Mouse (Mus musculus) left cerebral cortex, adult 11 months (tissue): ENCODE results near the gene Ppp1r27.

ENCODE experiments used
- DNase-seq: peaks from one replicate; pipeline ENCODE4 v3.0.0; 2022; ENCODE audit warnings: low spot score

The Ppp1r27 gene

GRCm38 (mm10) chr11:120547469-120547868, 3.5 kb downstream of the Ppp1r27 start:
- no peak for DNase-seq

DNA sequence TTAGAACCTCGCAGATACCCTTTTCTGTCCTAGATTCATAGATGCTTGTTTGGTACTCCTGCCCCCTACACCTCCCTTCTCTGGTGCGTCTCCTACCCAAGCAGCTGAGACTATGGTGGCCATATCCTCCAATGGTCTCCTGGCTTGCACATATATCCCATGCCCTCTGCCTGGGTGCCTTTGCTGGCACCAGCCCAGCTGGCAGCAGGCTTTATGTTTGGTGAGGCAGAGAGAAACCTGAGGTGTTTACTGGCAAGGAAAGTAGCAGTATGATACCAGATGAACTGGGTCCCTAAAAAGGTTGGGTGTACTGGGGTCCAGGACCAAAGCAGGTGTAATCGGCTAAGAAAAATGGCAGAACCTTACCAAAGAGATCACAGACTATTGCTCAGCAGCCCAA, 5.0 kb downstream of the Ppp1r27 start:
- DNase-seq, result no peak

GRCm38 (mm10) chr11:120542376-120542775, 8.6 kb downstream of the Ppp1r27 start:
- DNase-seq, result no peak

DNA sequence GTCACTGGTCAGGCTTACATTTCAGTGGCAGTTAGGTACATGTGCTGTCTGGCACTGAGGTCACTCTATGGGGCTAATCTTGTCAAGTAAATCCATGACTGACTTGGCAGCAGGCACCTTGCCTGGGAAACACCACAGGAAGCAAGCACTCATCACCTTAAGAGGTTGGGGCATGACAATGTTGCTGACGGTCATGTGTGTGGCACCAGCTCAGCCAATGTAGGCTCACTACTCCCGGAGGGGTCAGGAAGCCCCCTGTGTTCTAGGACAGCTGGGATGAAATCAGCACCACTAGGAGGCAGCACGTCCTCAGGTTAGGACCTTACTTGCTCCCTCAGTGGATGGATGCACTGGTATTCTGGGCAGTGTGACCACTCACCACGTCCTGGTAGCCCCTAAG, 9.0 kb downstream of the Ppp1r27 start:
- DNase-seq, result no peak

DNA sequence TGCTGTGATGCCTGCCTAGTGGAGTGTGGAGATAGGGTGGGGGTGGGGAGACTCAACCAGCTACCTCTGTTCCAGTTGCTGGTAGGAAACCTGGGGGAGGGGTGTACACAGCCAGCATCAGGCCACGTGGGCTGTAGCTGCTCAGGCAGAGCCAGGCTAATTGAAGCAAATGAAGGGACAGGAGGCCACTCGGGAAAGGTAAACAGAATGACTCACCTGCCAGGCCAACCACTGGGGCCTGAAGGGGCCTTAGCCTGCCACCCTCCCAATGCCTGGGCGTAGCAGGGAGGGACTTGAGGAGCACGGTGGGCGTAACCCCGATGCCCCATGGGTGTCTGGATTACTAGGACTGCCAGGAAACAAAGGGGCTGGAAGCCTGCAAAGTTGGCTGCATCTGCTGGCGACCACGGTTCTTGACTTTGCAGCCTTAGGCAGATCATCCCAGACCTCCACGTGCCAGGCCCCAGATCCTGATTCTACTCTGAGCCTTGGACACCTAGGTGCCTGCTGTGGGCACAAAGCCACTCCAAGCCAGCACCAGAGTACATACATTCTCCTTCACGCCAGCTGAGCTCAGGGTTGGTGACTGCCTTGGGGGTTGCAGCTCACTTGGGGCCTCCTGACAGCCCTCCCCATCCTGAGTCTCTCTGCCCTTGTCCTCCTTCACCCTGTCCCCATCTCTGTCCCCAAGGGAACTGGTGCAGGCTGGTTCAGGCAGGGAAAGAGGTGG, 11.5 kb downstream of the Ppp1r27 start:
- DNase-seq, result no peak

DNA sequence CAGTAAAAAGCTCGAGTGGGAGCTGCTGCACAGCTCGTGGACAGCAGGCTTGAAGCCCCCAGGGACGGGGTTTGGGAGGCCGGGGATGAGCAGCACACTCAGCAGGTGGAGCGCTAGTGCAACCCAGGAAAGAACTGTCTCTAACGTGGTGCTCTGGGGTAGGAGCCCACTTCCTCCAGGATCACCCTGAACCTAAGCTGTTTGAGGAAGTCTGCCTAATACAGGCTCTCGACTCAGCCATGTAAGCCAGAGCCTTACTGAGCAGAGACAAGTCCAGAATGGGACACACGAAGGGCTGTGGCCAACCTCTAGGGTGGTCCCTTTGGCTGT, 12.0 kb downstream of the Ppp1r27 start:
- no peak for DNase-seq

DNA sequence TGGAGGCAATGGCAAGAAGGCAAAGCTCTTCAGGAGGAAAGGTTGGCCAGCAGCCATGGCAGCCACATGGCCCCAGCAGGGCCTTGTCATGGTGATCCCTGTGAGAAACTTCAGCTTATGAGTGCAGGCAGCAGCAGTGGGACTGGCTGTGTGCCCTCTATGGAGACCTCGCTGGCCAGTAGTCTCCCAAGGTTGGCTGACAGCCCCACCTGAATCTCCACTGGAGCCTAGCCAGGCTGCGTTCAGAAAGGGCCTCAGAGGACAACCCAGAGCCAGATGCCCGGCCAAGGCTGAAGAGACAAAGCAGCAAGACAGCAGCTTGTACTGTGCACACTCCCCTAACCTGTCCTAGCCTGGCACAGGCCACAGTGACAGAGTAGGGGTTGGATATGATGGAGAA, 12.4 kb downstream of the Ppp1r27 start:
- DNase-seq, result no peak

DNA sequence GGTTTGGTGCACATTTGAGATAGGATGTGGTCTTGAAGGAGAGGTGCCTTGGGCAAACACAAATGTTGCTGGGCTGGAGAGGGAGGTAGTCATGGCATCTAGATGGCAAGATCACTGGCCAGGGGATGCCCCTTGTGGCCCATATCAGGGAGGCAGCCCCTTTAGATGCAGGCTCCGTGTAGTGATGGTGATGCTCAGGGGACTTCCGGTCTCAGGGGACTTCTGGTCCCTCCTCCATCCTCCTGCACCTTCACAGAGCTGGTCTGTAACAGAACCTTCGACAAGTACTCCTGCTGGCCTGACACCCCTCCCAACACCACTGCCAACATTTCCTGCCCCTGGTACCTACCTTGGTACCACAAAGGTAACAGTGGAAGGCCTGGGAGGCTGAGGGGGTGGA, 15.1 kb downstream of the Ppp1r27 start:
- DNase-seq, result no peak

DNA sequence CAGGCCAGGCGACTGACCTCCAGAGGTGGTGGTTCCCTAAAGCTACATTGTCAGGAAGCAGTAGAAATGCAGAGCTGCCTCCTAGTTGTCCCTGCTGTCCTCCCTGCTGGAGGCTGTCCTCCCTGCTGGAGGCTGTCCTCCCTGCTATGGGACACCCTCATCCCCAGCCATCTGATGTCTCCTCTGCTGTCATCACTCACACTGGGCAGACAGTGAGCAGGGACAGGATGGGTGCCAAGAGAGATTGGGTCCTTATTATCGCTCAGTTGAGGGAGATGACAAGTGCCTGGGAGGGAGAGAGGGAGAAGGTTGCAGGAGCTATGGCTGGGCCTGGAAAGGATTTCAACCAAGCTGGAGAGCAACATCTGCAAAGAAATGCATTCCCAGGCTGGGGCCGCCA, 15.8 kb downstream of the Ppp1r27 start:
- DNase-seq, result no peak

- DNase-seq, result no peak
These were observed 16.8 kb downstream of the Ppp1r27 start for GRCm38 (mm10) chr11:120534093-120534492.

DNA sequence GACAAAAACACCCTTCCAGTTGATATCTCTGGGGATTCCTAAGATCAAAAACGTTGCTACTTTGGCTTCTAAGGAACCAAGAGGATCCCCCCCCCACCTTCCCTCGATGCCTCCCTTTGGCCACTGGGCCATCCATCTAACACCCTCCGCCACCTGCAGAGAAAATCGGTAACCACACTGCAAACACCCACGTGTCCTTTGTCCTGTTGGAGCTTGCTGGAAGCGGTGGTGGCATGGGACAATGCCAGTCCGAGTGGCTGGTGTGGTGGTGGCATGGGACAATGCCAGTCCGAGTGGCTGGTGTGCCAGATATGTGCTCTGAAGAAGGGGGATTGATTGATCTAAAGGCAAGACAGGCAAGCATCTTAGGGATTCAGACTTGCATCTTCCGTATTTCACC, 19.3 kb downstream of the Ppp1r27 start:
- DNase-seq, result no peak

DNA sequence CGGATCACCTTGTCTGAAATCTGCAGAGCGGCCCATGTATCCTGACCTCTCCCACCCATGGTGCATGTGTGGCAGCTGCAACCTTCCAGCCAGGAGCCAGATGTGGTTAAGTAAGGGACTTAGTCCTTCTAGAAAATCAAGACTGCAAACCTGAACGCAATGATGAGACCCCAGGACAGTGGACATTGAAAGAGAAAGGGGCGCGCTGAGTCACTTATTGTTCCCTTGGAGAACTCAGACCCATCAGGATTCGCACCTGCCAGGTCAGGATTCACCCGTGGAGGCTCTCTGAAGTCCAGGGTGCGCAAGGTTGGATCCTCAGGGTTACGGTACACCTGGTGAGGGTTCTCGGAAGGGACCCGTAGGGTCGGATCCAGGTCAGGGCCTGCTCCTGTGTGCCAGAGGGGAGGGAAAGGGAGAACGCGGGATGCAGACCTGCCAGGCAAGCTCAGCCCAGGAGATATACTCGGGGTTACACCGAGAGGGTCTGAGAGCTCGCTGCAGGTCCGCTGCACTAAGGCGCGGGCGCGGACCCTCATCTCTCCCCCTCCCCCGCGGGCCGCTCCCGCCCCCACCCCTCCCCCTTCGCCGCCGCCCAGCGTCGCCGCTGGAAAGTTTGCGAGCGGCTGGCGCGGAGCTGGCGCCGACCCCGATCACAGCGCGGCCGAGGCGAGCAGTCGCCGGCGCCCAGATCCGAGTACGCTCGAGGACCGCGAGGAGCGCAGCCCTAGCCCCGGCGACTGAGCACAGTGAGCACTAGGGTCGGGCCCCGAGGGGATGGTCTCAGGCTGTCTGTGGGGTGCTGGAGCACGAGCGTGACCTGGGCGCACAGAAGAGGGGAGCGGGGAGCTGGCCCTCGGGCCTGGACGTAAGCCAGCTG, 20.6 kb downstream of the Ppp1r27 start, which contains the start of gene Gcgr:
Gcgr (plus strand) TSS at position 615 of the 880 bp plus-strand sequence.
- DNase-seq, result no peak

DNA sequence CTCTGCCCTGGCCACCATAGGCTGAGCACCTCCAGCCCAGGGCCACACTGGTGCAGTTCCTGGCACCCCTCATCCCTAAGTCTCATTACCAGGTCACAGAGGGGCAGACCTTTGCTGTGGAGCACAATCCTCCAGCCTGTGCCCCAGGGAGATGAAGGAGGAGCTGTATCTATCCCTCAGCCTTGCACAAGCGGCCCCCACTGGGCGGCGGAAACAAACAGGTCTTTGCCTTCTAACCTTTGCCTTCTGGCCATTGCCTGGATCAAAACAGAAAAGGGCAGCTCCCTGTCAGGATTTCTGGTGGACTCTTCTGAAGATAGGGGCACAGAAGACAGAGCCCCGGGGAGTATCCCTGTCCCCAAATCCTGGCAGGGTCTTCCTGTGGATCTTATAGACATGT, 22.0 kb downstream of the Ppp1r27 start:
- no peak for DNase-seq

- DNase-seq, result no peak
These were observed 23.1 kb downstream of the Ppp1r27 start for GRCm38 (mm10) chr11:120527690-120528354.

GRCm38 (mm10) chr11:120525959-120526358, 25.0 kb downstream of the Ppp1r27 start:
- no peak for DNase-seq

- no peak for DNase-seq
These were observed 28.4 kb downstream of the Ppp1r27 start for GRCm38 (mm10) chr11:120522581-120522980.

- DNase-seq, result no peak
These were observed 29.9 kb downstream of the Ppp1r27 start for GRCm38 (mm10) chr11:120520967-120521540.

GRCm38 (mm10) chr11:120520498-120520897, 30.4 kb downstream of the Ppp1r27 start:
- no peak for DNase-seq

- DNase-seq, result no peak
These were observed 31.2 kb downstream of the Ppp1r27 start for GRCm38 (mm10) chr11:120519738-120520137.

DNA sequence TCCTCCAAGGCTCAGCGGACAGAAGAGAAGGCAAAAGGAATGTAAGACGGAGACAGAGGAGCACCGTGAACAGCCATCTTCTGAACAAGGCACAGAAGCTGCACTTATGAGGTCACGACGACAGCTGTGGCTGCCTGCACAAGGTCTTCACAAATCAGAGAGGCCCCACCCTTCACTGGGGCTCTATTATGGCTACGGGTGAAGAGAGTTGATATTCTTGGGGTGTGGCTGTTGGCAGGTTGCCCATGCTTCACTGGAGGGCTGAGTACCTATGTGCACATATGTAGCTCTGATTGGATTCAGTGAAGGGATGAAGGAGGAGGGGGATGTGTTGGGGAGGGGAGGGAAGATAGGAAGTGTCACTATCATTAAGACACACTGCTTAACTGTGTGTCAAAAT, 32.4 kb downstream of the Ppp1r27 start:
- DNase-seq, result no peak

DNA sequence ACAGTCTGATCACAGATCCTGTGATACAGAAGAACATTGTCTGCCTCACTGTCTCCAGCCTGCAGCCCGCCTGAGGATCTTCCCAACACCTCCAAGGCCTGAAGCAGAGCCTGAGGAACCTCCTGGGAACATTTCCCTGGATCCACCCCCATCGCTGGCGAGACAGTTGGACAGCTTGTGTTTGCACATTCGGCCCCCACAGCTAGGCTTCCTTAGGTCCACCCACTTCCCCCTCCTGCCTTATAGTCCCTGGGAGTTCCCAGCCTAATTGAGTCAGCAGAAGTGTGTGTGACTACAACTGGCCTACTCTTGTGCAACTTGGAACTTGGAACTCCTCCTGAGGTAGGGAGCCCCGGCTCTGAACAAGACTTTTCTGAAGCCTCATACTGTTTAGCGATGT, 32.9 kb downstream of the Ppp1r27 start:
- peak; percentile 63 for DNase-seq

DNA sequence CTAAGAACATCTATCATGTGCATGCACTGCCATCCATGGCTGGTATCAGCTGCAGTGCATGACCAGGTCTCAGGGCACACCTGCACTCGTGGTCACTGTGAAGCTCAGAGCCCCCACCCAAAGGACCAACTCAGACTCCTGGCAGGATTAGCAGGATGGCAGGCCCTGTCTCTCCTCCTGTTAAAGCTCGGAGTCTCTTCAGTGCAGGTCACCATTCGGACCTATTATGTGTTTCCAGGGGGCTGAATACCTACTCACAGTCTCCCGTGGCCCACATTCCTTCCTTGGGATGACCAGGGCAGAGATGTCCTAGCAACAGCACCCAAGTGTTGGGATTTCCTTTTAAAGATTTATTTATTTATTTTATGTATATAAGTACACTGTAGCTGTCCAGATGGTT, 33.8 kb downstream of the Ppp1r27 start:
- DNase-seq, result no peak

DNA sequence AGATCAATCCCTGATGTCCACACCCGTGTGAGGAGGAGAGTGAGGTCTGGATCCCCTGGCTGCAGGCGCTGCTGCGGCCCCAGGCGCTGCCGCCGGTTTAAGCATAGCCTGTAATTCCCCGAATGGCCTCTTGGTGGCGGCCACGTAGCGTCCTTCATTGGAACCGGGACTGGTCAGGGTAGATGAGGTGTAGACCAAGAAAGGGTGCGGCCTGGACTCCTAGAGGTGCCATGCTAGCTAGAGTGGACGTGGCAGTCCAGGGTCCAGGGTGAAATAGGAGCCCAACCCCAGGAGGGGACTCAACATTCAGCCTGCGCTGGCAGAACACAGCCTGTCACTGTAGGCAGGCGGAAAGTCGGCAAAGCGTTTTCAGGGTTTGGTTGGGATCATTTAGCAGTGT, 35.3 kb downstream of the Ppp1r27 start:
- DNase-seq, result peak; percentile 42
